Mouse (Mus musculus) embryonic facial prominence, embryonic 11.5 days (tissue): ENCODE data around the gene Bmp7. TPM values are rescaled to one million over a fixed set of nuclear protein-coding genes. Genes with fewer than 3 reads are reported as not detected.

Experiments
- ATAC-seq: fragments of 200-750 bp; cut with Nextera tagmentation; replicated peaks from 2 replicates; pipeline ENCODE4 v1.8.0; 2017; ENCODE audit warnings: low read depth; ENCODE audit not compliant: insufficient number of reproducible peaks, low FRiP score, low TSS enrichment
- DNase-seq: peaks from one replicate; pipeline ENCODE4 v3.0.0-alpha.2; 2015; ENCODE audit warnings: low spot score
- H3K27ac ChIP-seq: fragments of 300-500 bp; sonication (generic); replicated peaks from 2 replicates; pipeline ENCODE4 v1.5.1; 2014; ENCODE audit warnings: mild to moderate bottlenecking, low read depth, low read length, control low read depth
- H3K27me3 ChIP-seq: fragments of 300-500 bp; sonication (generic); 2 replicates; pipeline ENCODE4 v1.6.1; 2014; ENCODE audit warnings: mild to moderate bottlenecking, low read length, moderate library complexity, mixed read lengths; ENCODE audit not compliant: control insufficient read depth, insufficient read depth
- H3K36me3 ChIP-seq: fragments of 300-500 bp; sonication (generic); replicated peaks from 2 replicates; pipeline ENCODE4 v1.6.1; 2014; ENCODE audit warnings: low read depth, mild to moderate bottlenecking, low read length, moderate library complexity, mixed read lengths; ENCODE audit not compliant: control insufficient read depth, insufficient read depth
- H3K4me1 ChIP-seq: fragments of 300-500 bp; sonication (generic); 2 replicates; pipeline ENCODE4 v1.6.1; 2014; ENCODE audit warnings: low read length, mixed read lengths; ENCODE audit not compliant: control insufficient read depth, insufficient read depth
- H3K4me2 ChIP-seq: fragments of 300-500 bp; sonication (generic); 2 replicates; pipeline ENCODE4 v1.6.1; 2014; ENCODE audit warnings: low read depth, mild to moderate bottlenecking, control low read depth, low read length, moderate library complexity
- H3K4me3 ChIP-seq: fragments of 300-500 bp; sonication (generic); 2 replicates; pipeline ENCODE4 v1.5.1; 2014; ENCODE audit warnings: low read depth, low read length, control low read depth
- H3K9ac ChIP-seq: fragments of 300-500 bp; sonication (generic); replicated peaks from 2 replicates; pipeline ENCODE4 v1.6.1; 2014; ENCODE audit warnings: mild to moderate bottlenecking, control low read depth, low read length
- H3K9me3 ChIP-seq: fragments of 300-500 bp; sonication (generic); replicated peaks from 2 replicates; pipeline ENCODE4 v1.6.1; 2016; ENCODE audit warnings: mild to moderate bottlenecking, low read length, inconsistent platforms, mixed read lengths; ENCODE audit not compliant: control insufficient read depth
- WGBS: fragments of 180-500 bp; shearing (Covaris S2); extraction: QIAGEN DNeasy Blood & Tissue Kit; methylation state at CpG from one replicate; pipeline ENCODE4 v1.1.7; 2014; 5-methylcytosine and 5-hydroxymethylcytosine counted together
- polyA plus RNA-seq: library from polyadenylated mRNA; unstranded; fragments of >200 nt; fragmentation: Nextera tagmentation; extraction: Ambion mirVana; gene quantifications from 2 replicates; pipeline ENCODE4 v1.2.1, GENCODE M21; 2014

Gene Bmp7
- polyA plus RNA-seq, 1 experiment from 2014 or later, result 26.2 TPM

DNA sequence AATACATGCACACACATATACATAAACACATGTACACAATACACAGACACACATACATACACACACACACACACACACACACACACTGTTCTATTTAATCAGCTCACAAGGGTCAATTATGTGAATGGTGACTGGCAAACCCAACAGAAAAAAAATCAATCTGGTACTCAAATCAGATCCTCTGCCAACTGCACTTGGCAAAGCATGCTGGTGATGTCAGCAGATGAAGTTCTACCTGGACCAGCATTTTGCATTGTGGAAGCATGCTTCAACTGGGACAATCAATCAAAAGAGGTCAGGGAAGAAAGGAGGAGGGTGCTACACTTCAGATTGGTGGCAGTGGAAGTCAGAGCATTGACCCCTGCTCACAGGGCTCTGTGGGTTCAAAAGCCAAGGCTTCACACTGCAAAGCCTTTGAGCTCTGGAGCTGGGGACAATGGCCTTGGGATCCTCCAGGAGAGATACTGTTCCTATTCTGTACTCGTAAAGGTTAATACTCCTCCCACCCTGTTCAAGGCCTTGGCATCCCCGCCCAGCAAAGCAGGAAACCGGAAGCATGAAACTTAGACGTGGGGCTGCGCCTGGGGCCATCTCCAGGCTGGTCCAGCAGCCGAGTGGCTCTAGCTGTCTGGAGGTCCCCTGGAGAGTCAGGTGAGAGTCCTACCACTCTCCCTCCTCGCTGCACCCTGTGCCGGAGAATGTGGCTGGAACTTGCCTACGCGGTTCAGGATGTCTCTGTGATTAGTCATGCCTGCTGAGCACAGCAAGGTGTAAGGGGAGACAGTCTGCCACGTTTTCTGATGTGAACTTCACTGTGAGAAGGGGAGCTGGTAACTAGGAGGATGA, 99.0 kb downstream of the Bmp7 start:
- Histone ChIP-seq H3K4me2 (no peak overlapping the region), H3K27ac (no peak overlapping the region), H3K4me3 (no peak overlapping the region), H3K9ac (no peak overlapping the region), H3K27me3 (no peaks in the 10 kb centered on the region), H3K9me3 (no peaks in the 10 kb centered on the region), H3K4me1 (peaks cover 5% of the 10 kb centered on the region), H3K36me3 (no peaks in the 10 kb centered on the region)
- DNase-seq (no peak), ATAC-seq (no peak)
- 35% methylated on average over 11 of the region's 11 CpGs for WGBS

DNA sequence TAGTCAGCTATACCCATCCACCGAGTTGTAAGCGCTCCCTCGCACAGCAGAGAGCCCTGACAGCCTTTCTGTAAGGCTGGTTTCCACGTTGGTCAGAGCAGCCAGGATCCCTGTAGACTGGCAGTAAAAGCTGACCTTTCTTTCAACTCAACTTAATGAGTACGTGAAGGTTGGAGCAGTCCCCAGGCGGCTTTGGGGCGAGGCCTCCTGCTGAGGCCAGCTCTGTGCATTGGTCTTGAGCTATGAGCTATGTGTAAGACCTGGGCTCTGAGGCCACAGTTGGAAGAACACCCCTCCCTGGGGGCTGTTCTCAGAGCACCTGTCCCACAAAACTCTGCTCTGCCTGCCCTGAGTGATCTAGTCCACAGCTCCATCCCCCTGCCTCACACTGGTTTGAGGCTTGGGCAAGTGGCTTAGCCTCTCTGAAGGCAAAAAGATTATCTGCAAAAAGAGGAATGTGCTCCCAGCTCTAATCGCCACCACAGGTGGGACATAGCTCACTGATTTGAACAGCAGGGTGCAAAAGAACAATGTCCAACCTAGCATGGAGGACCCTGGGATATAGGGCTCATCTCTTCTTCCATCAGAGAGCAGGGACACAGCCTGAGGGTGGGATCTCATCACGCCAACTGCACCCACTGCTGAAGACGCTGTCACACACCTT, 100.7 kb downstream of the Bmp7 start:
- H3K4me3 ChIP-seq, result no peak overlapping the region
- 29% methylated on average over 10 of the region's 10 CpGs for WGBS
- no peaks in the 10 kb centered on the region for H3K9me3 ChIP-seq
- no peak overlapping the region for H3K4me2 ChIP-seq
- no peak overlapping the region for H3K27ac ChIP-seq
- no peaks in the 10 kb centered on the region for H3K27me3 ChIP-seq
- no peaks in the 10 kb centered on the region for H3K36me3 ChIP-seq
- DNase-seq (no peak), ATAC-seq (no peak)
- no peak overlapping the region for H3K9ac ChIP-seq
- no peaks in the 10 kb centered on the region for H3K4me1 ChIP-seq

DNA sequence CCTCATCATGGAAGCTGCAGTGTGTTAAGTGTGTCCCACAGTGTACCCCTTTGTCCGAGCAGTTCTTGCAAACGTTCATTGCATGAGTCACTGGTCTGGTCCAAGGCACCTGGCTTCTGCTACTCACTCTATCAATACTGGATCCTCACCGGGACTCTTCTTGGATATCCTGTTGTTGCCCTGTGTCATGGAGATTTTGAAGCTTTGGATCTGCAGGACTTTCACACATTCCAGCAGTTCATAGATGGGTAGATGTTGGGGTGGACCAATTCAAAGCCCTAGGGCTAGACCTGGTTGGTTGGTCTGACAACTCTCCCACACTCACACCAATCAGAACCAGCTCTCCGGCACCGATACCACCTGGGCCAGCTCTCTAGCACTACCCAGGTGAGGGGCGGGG, 103.6 kb downstream of the Bmp7 start:
- no peaks in the 10 kb centered on the region for H3K9me3 ChIP-seq
- WGBS, result 84% methylated on average over 6 of the region's 6 CpGs
- no peaks in the 10 kb centered on the region for H3K27me3 ChIP-seq
- no peak overlapping the region for H3K27ac ChIP-seq
- H3K4me2 ChIP-seq, result no peak overlapping the region
- DNase-seq (no peak), ATAC-seq (no peak)
- H3K4me3 ChIP-seq, result no peak overlapping the region
- H3K4me1 ChIP-seq, result no peaks in the 10 kb centered on the region
- no peaks in the 10 kb centered on the region for H3K36me3 ChIP-seq
- no peak overlapping the region for H3K9ac ChIP-seq

- Histone ChIP-seq H3K9ac (no peak overlapping the region; the same call in none of the 2 replicates), H3K27me3 (no peaks in the 10 kb centered on the region), H3K4me2 (no peak overlapping the region), H3K4me1 (no peaks in the 10 kb centered on the region), H3K9me3 (no peaks in the 10 kb centered on the region), H3K4me3 (no peak overlapping the region), H3K27ac (no peak overlapping the region), H3K36me3 (no peaks in the 10 kb centered on the region)
- DNase-seq (peak; percentile 53), ATAC-seq (no peak)
- WGBS, result 24% methylated on average over 2 of the region's 2 CpGs
Observed at GRCm38 (mm10) chr2:172833196-172833595, 106.9 kb downstream of the Bmp7 start.

DNA sequence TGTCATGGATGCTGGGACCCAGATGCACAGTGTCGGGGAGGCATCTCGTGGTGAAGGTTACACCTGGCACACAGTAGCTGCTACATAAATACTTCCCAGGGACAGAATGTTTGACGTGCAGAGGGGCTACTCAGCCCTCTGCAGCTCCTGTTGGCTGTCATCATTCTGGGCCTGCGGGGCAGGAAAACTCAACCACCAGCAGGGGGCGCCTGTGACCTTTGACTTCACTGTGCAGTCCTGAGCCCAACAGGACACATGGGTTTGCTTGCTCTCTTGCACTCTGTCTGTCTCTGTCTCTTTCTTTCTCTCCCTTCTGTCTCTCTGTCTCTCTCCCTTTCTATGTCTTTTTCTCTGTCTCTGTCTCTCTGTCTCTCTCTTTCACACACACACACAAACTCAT, 108.4 kb downstream of the Bmp7 start:
- no peak overlapping the region for H3K27ac ChIP-seq
- WGBS, result 19% methylated on average over 5 of the region's 5 CpGs
- peak; percentile 60; the same call in 1 of the 2 replicates for ATAC-seq

DNA sequence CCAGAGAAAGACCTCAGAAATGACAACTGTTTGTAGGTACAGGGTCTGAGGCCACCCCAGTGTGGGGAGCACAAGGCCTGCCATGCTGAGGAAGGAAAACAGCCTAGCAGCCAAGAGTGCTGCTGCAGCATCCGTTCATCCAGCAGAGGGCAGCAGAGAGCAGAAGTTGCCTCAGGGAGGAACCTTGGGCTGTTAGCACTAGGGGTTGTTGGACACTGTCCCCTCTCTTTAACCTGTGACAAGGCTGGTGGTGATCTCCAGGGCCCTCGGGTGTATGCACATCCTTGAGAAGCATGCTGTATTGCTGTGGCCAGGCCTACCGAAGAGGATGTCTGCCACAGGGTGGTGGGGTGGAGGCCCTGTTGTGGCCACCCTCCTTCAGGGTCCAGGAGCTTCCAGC, 109.0 kb downstream of the Bmp7 start:
- Histone ChIP-seq H3K9me3 (no peaks in the 10 kb centered on the region), H3K36me3 (no peaks in the 10 kb centered on the region), H3K4me2 (no peak overlapping the region), H3K4me1 (no peaks in the 10 kb centered on the region), H3K4me3 (no peak overlapping the region), H3K27ac (no peak overlapping the region), H3K9ac (no peak overlapping the region), H3K27me3 (no peaks in the 10 kb centered on the region)
- DNase-seq (peak; percentile 92), ATAC-seq (0 out of 2 replicates have a peak, but pooled peaks have one; percentile 14)
- 14% methylated on average over 3 of the region's 3 CpGs for WGBS

More for the DNA sequence above, 108.4 kb downstream of the Bmp7 start:
- no peak overlapping the region for H3K9ac ChIP-seq
- peak; percentile 90 for DNase-seq
- H3K36me3 ChIP-seq, result no peaks in the 10 kb centered on the region
- no peaks in the 10 kb centered on the region for H3K9me3 ChIP-seq
- H3K4me3 ChIP-seq, result no peak overlapping the region
- H3K4me2 ChIP-seq, result no peak overlapping the region
- H3K27me3 ChIP-seq, result no peaks in the 10 kb centered on the region
- H3K4me1 ChIP-seq, result no peaks in the 10 kb centered on the region

GRCm38 (mm10) chr2:172828229-172828628, 111.9 kb downstream of the Bmp7 start:
- Histone ChIP-seq H3K27ac (no peak overlapping the region), H3K4me2 (no peak overlapping the region), H3K9ac (no peak overlapping the region), H3K4me3 (no peak overlapping the region), H3K9me3 (no peaks in the 10 kb centered on the region), H3K27me3 (no peaks in the 10 kb centered on the region), H3K4me1 (peaks cover 2% of the 10 kb centered on the region; the same call in 1 of the 2 replicates), H3K36me3 (no peaks in the 10 kb centered on the region)
- DNase-seq (no peak), ATAC-seq (no peak)
- WGBS, result 41% methylated on average over 5 of the region's 5 CpGs

DNA sequence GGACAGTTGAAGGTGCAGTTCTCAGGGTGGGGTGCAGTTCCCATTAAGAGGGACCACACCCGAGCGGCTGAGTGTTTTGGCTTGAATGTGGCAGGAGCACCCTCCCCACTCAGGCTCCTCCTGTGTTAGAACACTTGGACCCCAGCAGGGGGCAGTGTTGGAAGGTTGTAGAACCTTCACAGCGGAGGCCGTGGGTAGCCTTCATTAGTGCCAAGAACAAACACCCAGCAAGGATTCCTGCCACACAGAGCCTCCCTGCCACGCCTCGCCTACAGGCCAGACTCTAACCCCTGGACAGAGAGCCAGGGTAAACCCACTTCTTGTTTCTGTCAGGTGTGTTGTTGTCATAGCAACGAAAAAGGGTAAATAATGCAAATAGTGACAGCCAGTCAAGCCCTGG, 112.6 kb downstream of the Bmp7 start:
- Histone ChIP-seq H3K27me3 (no peaks in the 10 kb centered on the region), H3K4me2 (no peak overlapping the region), H3K4me3 (no peak overlapping the region), H3K9me3 (no peaks in the 10 kb centered on the region), H3K4me1 (peaks cover 2% of the 10 kb centered on the region; the same call in 1 of the 2 replicates), H3K36me3 (no peaks in the 10 kb centered on the region), H3K27ac (no peak overlapping the region), H3K9ac (no peak overlapping the region)
- WGBS, result 58% methylated on average over 7 of the region's 7 CpGs
- DNase-seq, result peak; percentile 73
- no peak for ATAC-seq
